Mouse (Mus musculus) cerebellum, adult 18-20 months (tissue): Measurements from ENCODE around the gene Relt.
A peak's percentile ranks its signal among the peaks of the same experiment; 100 is the strongest.

Experiments used
- DNase-seq, 2 experiments: peaks; one replicate each; pipeline ENCODE4 v3.0.0; 2021

Gene Relt

DNA sequence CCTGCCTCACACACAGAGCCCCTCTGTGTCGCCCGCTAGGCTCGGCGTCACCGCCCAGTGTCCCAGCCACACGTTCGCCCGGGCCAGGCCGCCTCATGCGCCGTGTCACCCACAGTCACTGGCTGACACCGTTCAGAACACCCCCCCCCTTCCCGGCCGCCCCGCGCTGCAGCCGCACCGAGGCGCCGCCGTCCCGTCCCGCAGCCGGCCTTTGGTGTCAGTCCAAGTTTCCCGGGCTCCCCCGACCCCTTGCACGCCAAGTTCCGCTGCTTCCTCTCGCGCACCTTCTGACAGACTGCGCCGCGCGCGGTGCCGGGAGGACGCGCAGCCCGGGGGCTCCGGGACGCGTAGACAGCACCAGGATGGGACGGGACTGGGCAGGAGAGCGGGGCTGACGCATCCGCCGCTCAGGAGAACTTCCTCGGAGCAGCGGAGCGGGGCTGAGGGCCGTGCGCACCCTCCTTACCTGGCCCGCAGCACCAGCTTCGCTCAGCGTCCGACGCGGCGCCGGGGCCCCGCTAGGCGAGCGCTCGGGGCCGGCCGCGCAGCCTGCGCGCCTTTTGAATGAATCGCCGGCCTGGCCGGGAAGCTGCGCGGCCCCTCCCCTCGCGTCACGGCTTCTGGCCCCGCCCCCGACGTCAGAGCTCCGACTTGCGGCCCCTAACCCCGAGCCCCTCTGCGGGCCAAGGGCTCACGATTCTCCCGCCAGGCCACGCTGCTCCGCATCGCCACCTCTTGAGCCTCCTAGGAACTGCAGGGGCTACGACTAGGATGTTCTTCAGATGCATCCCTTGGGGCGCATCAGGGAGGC, at the start of gene Relt:
TSS of gene Relt (minus strand) at position 619 of the 811 bp plus-strand sequence.
- peak; percentile 95 to 96 for DNase-seq

DNA sequence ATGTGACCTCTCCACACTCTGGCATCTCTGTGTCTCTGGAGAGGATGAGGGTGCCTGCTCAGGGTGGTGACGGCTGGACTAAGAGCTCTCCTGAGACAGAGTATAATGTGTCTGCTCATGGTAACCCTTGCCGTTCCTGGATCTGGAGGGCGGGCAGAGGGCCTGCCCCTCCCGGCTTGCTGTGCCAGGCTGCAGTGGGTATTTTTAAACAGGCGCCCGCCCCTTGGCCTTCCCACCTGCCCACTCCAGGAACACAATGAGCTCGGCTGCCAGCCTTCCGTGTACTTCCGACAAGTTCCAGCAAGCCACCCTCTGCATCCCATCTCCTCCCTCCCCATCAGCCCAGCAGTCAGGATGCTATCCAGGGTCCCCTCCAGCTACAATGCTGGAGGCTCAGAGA, 48.5 kb upstream of the Relt start:
- no peak for DNase-seq

DNA sequence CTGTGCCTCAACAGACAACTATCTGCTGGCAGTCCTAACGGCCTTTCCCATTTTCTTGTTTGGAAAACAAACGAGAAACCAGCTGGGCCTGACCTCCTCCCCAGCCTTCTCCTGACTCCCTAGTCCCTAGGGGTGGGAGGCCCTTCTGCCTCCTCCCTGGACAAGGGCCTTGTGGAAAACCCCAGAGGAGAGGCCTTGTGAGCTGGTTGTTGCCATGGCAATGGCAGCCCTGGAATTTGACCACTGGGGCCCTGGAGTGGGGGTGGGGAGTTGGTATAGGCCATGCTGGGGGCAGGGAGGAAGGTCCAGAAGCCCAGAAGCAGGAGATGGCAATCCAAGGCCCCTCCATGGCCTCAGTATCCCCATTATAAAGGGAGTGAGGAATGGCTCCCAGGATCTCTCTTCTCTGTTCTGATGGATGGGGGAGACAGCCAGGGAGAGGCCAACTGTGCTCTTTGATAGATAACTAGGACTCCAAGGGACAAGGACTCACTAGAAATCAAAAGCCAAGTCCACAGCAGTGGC, 48.1 kb upstream of the Relt start:
- no peak for DNase-seq

DNA sequence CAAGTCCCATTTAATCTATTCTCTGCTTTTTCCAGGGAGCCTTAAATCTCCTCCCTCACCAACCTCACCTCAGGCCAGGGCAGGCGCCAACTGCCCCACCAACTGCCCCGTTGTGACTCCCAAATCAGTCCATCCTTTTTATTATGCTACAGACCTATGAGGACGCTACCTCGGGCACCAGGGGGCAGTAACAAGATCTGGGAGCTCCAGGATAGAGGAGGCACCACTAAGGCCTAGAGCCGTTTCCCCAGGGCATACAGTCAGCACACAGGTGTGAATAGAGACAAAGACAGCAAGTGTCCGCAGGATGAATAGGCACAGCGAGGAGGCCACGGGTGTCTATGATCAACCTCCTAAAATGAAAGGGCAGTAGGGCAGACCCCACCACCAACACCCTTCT, 45.3 kb upstream of the Relt start:
- DNase-seq: no peak

DNA sequence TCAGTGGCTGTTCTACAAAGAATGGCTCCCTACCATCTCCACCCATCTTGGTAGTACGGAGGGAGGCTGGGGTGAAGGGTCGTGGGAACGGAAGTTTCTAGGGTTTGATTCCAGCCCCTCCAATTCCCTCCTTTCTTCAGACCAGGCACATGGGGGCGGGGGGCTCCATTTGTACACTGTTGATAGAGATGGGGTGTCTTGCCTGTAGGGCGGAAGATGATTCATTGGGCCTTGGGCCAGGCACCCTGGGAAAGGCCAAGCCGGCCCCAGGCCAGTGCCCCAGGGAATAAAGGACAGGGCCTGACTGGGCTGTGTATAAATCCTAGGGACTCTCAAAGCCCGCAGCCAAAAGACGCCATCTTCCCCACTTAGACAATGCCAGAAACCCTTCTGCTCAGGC, 44.8 kb upstream of the Relt start:
- DNase-seq: no peak

DNA sequence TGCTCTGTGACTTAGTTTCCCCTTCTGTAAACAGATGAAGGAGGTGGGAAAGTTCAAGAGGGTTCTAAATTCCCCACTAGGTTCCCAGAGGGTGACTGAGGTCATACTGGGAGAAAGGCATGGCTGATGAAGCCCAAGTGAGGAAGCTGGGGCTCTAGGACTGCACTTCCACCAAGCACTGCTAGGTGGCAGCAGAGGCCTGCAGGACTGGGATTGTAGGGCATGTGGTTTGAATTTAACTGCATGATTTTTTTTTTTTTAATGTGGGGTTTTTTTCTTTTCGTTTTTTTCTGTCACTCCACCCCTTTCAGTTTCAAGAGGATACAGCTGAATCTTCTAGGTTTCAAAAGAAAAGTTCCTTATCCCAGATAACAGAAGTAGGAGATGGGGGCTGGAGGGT, 44.0 kb upstream of the Relt start:
- peak; percentile 71 to 83 for DNase-seq

DNA sequence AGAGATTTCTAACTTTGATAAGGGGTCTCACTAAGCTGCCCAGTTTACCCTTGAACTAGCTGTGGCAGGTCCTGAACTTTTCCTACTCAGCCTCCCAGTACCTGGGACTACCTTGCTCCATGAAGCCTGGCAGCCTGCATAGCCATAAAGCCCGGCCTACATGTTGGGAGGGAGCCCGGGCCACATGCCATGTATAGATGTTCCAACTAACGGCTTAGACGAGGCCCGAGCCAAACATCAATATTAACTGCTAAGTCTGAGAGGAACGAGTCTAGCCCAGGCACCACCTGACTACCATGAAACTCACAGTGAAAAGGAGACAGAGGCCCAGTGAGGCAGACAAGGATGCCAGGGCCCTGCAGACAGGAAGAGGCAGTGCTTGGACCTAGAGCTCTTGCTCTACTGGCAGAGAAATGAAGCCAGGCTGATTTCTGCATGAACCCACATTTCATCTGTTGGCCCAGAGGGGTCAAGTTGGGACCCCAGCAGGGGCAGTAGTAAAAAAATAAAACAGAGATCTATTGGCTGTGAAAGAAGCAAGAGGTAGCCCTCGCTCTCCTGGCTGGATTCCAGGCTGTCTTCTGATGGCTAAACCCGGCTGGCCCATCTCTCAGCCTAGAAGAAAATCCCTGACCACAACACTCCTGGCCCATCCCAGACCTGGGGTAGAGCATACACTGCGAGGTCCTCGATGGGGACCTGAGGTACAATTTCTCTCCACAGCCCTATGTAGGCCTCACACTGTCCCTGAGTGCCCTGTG, 43.0 kb upstream of the Relt start:
- DNase-seq: no peak

DNA sequence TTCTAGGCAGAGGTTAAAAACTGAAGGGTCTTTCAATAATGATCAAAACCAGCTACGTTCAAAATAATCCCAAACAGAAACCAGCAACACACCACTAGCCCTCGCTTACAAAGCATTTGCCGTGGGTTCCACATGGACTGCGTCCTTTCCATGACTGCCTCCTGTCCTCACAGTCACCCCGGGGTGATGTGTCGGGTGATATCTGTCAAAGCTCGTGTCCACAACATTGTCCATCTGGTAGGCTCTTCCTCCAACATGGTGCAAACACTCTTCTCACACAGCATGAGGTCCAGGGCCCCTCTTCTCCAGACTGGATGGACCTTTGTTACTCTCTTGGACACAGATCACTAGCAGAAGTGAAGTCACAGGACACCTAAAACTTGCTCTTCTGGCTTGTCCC, 41.8 kb upstream of the Relt start:
- DNase-seq: no peak

DNA sequence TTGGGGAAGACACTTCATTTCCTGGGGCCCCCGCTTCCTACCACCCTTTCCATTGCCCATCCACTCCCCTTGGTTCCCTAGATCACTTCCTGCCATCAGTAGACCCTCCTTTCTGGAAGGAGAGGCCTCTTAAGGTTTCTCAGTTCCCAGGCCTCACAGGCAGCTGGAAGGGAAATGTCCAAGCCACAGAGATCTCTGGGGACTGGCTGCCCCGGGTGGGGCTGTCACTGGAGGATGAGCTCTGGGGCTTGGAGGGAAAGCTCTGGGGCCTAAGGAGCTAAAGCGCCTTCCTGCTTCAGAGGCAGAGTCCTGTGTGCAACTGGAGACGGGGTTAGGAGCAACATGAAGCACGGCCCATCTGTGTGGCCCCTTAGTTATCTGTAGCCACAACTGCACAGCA, 41.4 kb upstream of the Relt start:
- DNase-seq: no peak

DNA sequence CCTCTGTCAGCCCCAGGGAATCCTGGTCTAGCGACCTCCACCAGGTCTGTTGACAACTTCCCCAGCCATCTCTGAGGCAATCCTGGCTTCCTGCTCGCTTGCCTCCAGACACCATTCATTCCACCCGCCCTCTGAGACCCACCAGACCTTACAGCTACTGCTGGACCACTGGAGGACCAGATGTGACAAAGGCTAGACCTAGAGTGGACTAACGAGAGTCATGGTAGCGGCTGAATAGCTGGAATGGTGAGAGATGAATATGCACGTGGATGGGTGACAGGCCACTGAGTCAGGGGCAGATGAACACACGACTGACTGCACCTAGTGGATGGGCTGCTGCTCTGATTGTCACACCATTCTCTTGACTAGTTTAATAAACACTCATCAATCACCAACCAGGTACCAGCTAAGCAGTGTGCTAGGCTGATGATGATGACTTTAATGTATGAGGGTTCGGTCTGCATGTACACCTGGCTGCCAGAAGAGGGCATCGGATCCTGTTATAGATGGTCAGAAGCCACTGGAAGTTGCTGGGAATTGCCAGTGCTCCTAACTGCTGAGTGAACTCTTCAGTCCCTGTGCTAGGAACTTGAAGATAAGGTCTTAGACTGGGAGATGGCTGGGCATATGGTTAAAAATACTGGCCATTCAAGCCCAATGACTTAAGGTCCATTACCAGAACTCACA, 39.3 kb upstream of the Relt start:
- DNase-seq: no peak

DNA sequence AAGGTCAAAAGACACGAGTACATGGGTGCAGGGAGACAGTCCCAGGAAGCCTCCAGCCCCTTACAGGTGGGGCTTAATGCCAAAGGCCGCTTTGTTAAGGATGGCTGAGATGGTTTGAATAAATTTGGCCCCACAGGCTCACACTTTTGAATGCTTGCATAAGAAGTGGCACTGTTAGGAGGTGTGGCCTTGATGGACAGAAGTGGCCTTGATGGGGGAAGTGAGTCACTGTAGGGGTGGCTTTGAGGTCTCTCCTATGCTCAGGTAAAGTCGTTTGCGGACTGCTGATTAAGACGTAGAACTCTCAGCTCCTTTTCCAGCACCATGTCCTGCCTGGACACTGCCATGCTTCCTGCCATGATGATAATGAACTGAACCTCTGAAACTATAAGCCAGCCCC, 34.6 kb upstream of the Relt start:
- DNase-seq: no peak

DNA sequence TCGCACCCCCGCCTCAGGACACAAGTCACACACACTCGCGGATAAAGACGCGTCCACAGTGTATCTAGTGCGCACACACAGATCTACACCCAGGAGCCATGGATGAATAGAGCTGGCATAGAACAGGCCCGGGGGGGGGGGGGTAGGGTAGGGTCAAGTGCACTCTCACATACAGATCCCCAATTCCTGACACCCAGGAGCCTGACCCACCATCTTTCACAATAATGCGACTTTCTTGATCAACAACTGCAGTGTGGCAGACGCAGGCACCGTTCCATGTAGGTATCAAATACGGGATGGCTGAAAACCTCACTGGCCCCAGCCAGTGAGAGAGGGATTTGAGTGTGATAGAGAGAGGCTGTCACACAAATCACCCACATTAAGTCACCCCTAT, 31.6 kb upstream of the Relt start:
- no peak for DNase-seq

DNA sequence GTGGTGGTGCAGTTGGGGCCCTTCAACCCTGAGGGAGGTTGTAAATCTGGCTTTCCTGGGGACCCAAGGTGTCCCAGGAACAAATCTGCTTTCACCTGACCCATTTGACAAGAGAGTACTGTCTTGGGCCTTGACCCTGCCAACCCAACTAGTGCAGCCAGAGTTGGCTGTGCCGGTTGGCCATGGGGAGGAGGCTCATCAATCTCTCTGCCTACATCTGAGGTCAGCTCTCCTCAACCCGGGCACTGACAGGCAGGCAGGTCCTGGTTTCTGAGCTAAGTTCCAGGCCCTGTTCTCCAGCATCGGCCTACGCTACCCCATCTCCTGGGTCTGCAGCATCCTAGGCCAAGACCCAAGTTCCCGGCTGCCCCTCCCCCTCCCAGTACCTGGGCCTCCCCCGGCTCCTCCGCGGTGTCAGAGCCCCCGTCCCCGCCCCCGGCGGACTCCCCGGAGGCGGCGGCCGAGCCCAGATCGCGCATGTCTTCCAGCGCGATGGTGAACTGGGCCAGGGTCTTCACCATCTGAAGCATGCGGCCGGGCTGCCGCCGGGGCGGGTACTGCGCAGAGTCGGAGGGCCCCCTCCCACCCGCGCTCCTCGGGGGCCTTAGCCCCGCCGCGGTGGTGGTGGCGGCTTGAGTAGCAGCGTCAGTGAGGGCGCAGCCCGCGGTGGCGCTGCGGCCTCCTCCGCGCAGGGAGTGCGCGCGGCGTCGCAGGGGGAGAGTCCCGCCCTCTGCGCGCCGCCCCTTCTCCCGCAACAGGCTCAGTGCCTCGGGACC, 31.0 kb upstream of the Relt start:
- peak; percentile 69 to 79 for DNase-seq

DNA sequence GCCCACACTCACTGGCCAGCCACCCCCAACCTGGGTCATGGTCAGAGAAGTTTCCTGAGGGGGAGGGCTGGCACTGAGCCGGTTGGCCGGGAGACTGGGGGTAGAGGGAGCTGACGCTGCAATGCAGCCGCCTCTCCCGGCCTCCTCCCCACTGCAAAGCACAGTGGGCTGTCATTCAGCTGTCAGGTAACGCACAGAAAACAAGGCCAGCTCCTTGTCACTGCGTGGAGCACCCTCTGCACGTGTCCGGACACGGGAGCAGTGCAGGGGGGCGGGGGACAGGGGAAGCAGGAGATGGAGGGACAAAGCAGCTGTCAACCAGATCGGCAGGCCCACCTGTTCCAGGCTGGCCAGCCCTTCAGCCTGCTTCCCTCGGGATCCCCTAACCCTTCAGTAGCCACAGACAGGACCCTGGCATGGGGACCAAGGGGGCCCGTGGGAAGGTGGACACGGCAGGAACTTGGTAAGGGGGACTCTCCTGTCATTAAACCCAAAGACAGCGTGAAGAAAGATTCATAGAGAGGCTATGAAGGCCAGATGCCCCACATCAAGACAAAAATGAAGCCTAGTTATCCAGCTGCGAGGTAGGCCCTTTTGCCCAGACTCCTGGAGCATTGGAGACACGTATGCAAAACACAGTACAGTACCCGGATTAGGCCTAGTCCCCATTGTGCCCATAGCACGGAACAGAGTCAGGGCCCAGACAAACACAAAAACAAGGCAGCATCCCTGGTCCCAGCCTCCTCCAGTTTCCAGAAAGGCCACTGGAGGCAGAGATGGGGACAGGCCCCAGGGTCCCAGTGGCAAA, 30.2 kb upstream of the Relt start:
- DNase-seq: peak; percentile 59 to 66

DNA sequence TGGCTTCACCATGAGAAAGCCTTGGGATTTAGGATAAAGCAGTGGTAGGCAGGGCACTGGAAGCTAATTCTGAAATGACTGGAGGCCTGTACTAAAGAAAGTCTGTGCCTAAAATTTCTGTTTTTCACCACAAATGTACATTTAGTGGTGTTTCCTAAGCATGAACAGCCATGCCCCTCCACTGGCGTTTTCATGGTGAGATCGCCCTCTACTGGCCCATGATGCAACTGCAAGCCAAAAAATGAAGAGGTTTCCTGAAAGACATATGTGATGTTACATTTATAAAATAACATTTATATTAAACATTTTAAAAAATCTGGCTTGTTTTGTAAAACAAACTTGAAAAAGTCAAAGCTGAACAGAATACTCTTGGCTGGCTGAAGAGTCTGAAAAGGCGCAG, 23.3 kb upstream of the Relt start:
- DNase-seq: peak; percentile 56 to 68

DNA sequence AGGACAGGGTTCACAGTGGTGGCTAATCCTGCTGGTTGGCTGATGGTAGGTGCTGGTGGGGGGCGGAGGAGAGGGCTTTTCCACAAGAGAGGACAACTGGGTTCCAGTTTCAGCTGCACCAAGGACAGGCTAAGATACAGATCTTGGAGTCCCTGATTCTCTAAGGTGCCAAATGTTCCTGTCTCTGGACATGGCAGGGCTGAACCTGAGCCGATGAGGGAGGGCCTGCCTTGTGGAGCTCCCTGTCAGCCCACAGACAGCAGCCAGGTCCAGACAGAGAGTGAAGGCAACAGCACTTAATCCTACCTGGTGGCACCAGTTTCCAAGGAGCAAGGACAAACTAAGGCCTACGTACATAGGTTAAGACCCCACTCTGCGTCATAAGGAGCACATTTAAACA, 21.2 kb upstream of the Relt start:
- DNase-seq: no peak

DNA sequence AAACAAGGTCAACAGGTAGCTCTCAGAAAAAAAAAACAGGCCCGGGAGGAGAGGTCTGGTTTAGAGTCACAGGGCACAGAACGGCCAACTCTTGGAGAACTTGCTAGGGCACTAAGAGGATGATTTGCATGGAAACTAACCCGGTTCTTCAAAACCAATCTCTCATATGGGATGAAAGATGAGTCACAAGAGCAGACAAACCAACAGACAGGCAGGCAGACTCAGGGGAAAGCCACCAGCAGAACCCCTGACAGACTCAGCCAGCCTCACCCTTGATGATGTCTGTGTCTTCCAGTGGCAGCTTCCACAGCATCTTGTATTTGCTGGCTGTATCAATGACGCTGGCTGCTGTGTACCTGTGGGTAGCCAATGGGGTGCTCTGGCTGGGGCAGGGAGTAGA, 18.7 kb upstream of the Relt start:
- no peak for DNase-seq

DNA sequence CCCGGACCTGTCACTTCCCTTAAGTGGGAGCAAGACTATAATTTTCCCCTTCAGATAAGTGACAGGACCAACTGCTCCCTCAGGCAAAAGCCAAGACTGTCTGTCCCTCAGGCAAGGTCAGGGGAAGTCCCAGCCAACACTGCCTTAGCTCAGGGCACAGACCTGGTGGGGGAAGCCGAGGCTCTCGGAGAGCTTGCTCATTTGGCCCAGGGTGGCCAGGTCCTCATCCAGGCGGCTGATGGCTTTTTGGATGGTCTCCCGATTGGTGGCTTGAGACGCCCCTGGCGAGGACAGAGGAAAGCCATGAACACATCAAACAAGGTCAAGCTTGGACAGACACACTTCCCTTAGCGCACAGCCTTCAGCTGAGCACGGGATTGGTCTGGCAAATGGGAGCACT, 18.3 kb upstream of the Relt start:
- no peak for DNase-seq

DNA sequence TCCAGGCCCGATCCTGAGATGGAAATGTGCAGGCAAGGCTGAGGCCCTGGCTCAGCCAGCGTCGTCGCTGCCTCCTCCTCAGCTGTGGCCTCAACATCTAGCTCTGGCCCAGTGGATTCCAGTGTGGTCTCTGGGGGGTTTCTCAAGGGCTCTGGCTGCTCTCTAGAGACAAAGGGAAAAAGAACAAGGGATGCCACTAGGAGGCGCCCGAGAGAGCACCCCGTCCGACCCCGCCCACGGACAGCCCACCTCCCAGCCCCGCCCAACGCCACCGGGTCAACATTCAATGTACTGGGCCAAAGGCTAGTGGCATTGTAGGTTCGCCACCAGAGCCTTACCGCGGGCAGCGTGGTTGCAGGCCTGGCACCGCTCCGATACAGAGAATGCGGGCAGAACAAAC, 16.3 kb upstream of the Relt start:
- DNase-seq: peak; percentile 46 to 56

DNA sequence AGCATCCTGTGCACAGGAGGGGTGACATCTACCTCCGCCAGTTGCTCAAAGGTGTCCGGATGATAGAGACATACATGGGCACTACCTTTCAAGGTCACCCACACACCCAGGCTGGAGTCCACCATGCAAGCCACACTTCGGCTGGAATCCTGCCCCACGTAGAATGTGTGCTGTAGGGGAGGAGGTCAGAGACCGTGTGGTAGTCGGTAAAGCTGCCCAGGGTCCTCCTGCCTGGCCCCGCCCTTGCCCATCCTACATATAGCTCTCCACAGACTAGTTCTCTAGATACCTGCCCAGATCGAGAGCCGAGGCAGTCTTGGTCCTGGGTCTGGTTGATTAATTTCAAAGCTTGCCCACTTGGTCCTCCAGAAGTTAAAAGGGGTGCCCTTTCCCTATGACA, 13.5 kb upstream of the Relt start:
- DNase-seq: no peak

DNA sequence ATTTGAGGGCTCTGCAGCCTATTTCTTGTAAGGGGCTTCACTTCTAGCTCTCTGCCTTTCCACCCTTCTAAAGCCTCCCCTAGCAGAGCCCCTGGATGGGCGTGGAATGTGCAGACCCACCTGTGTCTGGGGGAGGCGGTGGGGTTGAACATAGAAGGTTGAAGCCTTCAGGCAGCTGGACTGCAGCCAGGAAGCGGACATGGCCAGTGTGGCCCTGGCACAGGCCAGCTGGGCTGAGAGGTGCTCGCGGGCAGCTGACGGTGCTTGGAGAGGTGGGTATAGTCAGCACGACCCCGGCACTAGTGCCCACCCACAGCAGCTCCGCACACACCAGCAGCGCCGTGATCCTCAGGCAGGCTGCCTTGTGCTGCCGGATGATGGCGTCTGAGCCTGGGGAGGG, 13.0 kb upstream of the Relt start:
- DNase-seq: no peak

DNA sequence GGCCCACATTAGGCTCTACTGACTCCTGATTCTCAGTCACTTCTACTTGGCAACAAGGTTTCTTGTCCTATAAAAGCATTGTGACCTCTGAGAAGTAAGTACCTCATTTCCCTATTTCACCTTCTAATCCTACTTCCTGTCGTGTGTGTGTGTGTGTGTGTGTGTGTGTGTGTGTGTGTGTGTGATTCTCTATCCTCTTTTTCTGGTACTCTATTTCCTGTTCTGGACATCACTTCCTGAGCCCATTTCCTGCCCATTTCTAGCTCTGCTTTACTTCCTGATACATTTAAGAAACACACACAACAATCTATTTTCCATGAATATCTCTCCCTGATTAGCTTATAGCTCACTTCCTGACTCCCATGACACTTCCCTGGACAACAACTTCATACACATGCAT, 12.6 kb upstream of the Relt start:
- no peak for DNase-seq
